Comparison of ENCODE assay signal across 21 mouse cellular contexts in the genomic region with DNA sequence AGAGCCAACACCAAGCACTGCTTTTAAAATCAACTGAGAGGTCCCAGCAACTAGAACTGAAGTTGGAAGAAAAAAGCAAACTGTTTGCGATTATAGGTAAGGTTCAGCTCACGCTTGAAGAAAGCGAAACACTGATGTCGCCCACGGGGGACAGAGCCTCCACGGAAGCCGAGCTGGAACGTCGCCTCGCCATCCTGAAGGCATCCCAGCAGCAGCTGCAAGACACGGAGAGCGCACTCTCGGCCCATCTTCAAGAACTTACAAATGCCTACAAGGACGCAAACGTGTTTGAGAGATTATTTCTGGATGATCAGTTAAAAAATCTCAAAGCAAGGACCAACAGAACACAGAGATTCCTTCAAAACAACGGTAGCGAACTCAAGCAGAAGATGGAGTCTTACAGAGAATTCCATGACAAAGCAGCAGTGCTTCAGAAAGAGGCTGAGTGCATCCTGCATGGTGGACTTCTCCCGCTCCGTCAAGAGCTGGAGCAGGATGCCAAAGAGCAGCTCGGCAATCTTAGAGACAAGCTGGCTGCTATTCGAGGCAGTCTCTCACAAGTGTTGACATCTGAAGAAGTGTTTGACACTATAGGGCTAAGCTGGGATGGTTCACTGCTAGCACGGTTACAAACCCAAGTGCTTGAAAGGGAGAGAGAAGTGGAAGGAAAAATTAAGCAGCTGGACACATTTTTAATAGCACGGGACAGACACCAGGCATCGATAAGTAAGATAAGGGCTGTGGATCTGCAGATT.
"Had no signal": no experiment of that assay in that cellular context is flagged by ENCODE, and none has a peak within 500 bp of the region (broad histone marks: within the 10 kb centered on the region; RNA-seq: fewer than 3 reads in every experiment).

No protein-coding gene starts in this region.

- DNase-seq: liver; liver, embryonic 13.5 days; liver, postnatal 0 days; retina, postnatal 1 day; right cerebral cortex, adult 18-20 months; right cerebral cortex, postnatal 25 days; right cerebral cortex, postnatal 4 days; spleen, adult 18-20 months; thymus, adult 18-20 months; thymus, postnatal 14 days; thymus, postnatal 36 days had no signal

- H3K4me2 ChIP-seq: liver, embryonic 11.5 days; liver, embryonic 13.5 days; liver, embryonic 15.5 days; midbrain, embryonic 11.5 days; midbrain, embryonic 13.5 days; midbrain, embryonic 15.5 days; neural tube, embryonic 13.5 days; neural tube, embryonic 15.5 days had no signal

- H3K27me3 ChIP-seq: liver, embryonic 13.5 days; liver, embryonic 15.5 days; megakaryocyte, embryonic 14.5 days; midbrain, embryonic 13.5 days; midbrain, embryonic 15.5 days; neural tube, embryonic 13.5 days; neural tube, embryonic 15.5 days had no signal

- H3K9ac ChIP-seq: liver, embryonic 13.5 days; liver, embryonic 15.5 days; liver, postnatal 0 days; midbrain, embryonic 13.5 days; midbrain, embryonic 15.5 days; neural tube, embryonic 13.5 days; neural tube, embryonic 15.5 days had no signal

- ATAC-seq: liver, postnatal 0 days; midbrain, embryonic 13.5 days; midbrain, embryonic 15.5 days had no signal

- H3K36me3 ChIP-seq: liver, embryonic 15.5 days had no signal

- H3K4me1 ChIP-seq: liver, embryonic 13.5 days; liver, embryonic 15.5 days; megakaryocyte, embryonic 14.5 days; midbrain, embryonic 13.5 days; midbrain, embryonic 15.5 days; neural tube, embryonic 13.5 days; neural tube, embryonic 15.5 days had no signal

- H3K27ac ChIP-seq: liver, embryonic 13.5 days; liver, embryonic 15.5 days; macrophage; midbrain, embryonic 13.5 days; midbrain, embryonic 15.5 days; neural tube, embryonic 13.5 days; neural tube, embryonic 15.5 days had no signal

- H3K9me3 ChIP-seq: liver, embryonic 13.5 days; liver, embryonic 15.5 days; megakaryocyte, embryonic 14.5 days; midbrain, embryonic 13.5 days; midbrain, embryonic 15.5 days; neural tube, embryonic 13.5 days; neural tube, embryonic 15.5 days had no signal

- H3K4me3 ChIP-seq: liver, embryonic 13.5 days; liver, embryonic 15.5 days; megakaryocyte, embryonic 14.5 days; midbrain, embryonic 13.5 days; midbrain, embryonic 15.5 days; myocyte; neural tube, embryonic 13.5 days; neural tube, embryonic 15.5 days had no signal
